Mouse (Mus musculus) lung, postnatal 0 days (tissue): ENCODE results near the gene Apoe. TPM values are rescaled to one million over a fixed set of nuclear protein-coding genes. Genes with fewer than 3 reads are reported as not detected.

ENCODE experiments used
- ATAC-seq: fragments of 200-750 bp; cut with Nextera tagmentation; 2 replicates; pipeline ENCODE4 v1.8.0; 2017; ENCODE audit warnings: moderate library complexity
- DNase-seq: peaks from one replicate; pipeline ENCODE4 v3.0.0-alpha.2; 2016; ENCODE audit warnings: low spot score
- H3K27ac ChIP-seq: fragments of 300-500 bp; sonication (generic); 2 replicates; pipeline ENCODE4 v1.5.1; 2014; ENCODE audit warnings: antibody characterized with exemption, mild to moderate bottlenecking, low read length, mixed read lengths
- H3K27me3 ChIP-seq: fragments of 300-500 bp; sonication (generic); replicated peaks from 2 replicates; pipeline ENCODE4 v1.6.1; 2014; ENCODE audit warnings: low read length, mixed read lengths; ENCODE audit not compliant: insufficient read depth
- H3K36me3 ChIP-seq: fragments of 300-500 bp; sonication (generic); 2 replicates; pipeline ENCODE4 v1.6.1; 2014; ENCODE audit warnings: low read length, mixed read lengths; ENCODE audit not compliant: insufficient read depth
- H3K4me1 ChIP-seq: fragments of 300-500 bp; sonication (generic); 2 replicates; pipeline ENCODE4 v1.6.1; 2014; ENCODE audit warnings: antibody characterized with exemption, low read depth, low read length, mixed read lengths; ENCODE audit not compliant: insufficient read depth
- H3K4me2 ChIP-seq: fragments of 300-500 bp; sonication (generic); replicated peaks from 2 replicates; pipeline ENCODE4 v1.6.1; 2014; ENCODE audit warnings: low read depth, mild to moderate bottlenecking, low read length, moderate library complexity, mixed read lengths
- H3K4me3 ChIP-seq: fragments of 300-500 bp; sonication (generic); 2 replicates; pipeline ENCODE4 v1.5.1; 2014; ENCODE audit warnings: low read depth, low read length
- H3K9ac ChIP-seq: fragments of 300-500 bp; sonication (generic); replicated peaks from 2 replicates; pipeline ENCODE4 v1.6.1; 2014; ENCODE audit warnings: low read depth, mild to moderate bottlenecking
- H3K9me3 ChIP-seq: fragments of 300-500 bp; sonication (generic); 2 replicates; pipeline ENCODE4 v1.6.1; 2016; ENCODE audit warnings: low read length, mixed read lengths
- CTCF ChIP-seq: IDR thresholded peaks from 2 replicates; pipeline ENCODE4 v1.5.1; 2016; ENCODE audit warnings: antibody characterized with exemption, mild to moderate bottlenecking
- EP300 ChIP-seq: IDR thresholded peaks from 2 replicates; pipeline ENCODE4 v1.6.1; 2016; ENCODE audit warnings: antibody characterized with exemption, mild to moderate bottlenecking, control low read depth
- whole genome bisulfite sequencing: fragments of 180-500 bp; shearing (Covaris S2); extraction: QIAGEN DNeasy Blood & Tissue Kit; methylation state at CpG from one replicate; pipeline ENCODE4 v1.1.7; 2014; 5-methylcytosine and 5-hydroxymethylcytosine counted together
- polyA plus RNA-seq: library from polyadenylated mRNA; unstranded; fragments of >200 nt; fragmentation: Nextera tagmentation; extraction: Ambion mirVana; gene quantifications from 2 replicates; pipeline ENCODE4 v1.2.1, GENCODE M21; 2015

Gene Apoe
- 768 and 1,006 TPM in 2 replicates for polyA plus RNA-seq

- 4% methylated on average over 19 of the region's 20 CpGs for WGBS
- Histone ChIP-seq H3K36me3 (no peaks in the 10 kb centered on the region), H3K27ac (peak within 1 kb of the TSS; percentile 49), H3K9ac (peak within 1 kb of the TSS; percentile 39; the same call in 1 of the 2 replicates), H3K4me1 (peaks cover 20% of the 10 kb centered on the region; the same call in 1 of the 2 replicates), H3K4me3 (peak within 1 kb of the TSS; percentile 40), H3K27me3 (no peaks in the 10 kb centered on the region), H3K4me2 (peak within 1 kb of the TSS; percentile 50), H3K9me3 (no peaks in the 10 kb centered on the region)
- ATAC-seq (peak; percentile 51), DNase-seq (peak; percentile 72)
- no peak for TF ChIP-seq CTCF
- no peak for TF ChIP-seq EP300
Measured at GRCm38 (mm10) chr7:19698907-19699826, at the start of gene Apoe. Gene Apoe (minus strand): TSS chr7:19699188.

DNA sequence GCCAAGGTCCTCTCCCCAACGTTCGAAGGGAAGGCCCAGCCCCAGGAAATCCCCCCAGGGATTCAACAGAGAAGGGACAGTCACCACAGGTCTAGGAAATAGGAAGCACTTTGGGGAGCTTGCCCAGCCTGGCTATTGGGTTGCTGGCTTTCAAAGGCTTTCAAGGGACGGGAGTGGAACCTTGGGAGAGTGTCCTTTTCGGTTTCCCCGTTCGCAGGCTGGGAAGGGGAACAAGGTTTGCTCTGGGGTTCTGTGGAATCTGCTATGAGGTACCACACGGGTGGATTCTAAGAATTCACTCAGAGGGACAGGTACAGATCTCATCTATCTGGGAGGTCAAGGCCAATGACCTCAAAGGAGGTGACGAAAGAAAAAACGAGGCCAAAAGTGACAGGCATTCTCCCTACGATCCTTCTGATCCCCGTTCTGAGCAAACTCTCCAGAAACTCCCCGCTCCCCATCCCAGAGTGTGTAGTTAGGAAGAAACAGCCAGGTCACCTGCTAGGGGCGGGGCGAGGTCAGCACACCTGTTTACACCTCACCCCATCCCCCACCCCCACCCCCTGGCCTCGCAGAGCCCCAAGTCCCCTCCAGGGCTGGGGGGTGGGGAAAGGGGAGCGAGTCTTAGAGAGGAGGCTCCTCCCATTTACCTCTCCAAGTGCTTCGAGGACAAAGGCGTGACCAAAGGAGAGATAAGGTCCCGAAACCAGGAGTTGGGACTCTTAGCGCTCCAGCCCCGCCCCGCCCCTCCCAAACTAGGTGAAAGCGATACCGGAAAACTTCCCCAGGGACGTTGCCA is 48.6 kb upstream of the Apoe start:
- peak; percentile 40 for ATAC-seq
- Histone ChIP-seq H3K36me3 (no peaks in the 10 kb centered on the region), H3K4me2 (peak overlapping the region; percentile 81), H3K4me3 (peak overlapping the region; percentile 92), H3K9ac (peak overlapping the region; percentile 93; the same call in 1 of the 2 replicates), H3K27ac (peak overlapping the region; percentile 96), H3K4me1 (peaks cover 18% of the 10 kb centered on the region; the same call in 1 of the 2 replicates), H3K27me3 (no peaks in the 10 kb centered on the region), H3K9me3 (no peaks in the 10 kb centered on the region)
- TF ChIP-seq EP300 (peak; percentile 50; the same call in 1 of the 2 replicates), CTCF (no peak)
- 5% methylated on average over 25 of the region's 25 CpGs for WGBS
- peak; percentile 93 for DNase-seq

DNA sequence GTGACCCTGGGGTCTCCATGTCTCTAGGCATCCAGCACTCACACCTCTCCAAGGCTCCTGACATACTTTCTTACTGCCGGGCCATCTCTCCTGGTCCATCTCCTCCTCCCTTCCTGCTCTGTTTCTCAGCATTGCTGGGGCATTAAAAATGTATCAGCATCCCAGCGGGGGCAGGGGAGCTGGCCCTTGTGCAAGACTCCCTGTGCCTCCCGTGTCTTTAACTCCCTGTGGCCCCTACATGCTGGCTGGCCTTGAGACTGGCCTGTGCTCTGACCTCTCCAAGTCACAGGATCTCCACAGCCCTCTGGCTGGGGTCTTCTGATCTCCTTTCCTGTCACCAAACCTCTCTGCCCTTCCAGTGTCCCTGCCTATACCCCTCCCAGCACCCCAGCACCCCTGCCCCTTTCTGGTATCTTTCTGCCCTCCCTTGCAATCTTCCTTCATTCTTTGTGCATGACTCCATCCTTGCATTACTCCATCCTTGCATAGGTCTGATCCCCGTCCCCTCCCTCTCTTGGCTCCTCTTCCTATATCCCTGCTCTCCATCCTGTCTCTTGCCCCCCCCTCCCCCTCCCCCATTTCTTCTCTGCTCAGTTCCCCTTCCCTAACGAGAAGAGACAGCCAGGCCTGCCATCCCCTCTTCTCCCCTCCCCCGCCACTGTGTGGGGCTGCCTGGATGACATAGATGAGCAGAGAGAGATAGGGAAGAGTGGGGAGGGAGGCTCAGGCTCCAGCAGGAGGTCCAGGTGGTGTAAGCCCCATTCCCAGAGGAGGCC is 47.6 kb upstream of the Apoe start:
- Histone ChIP-seq H3K4me2 (peak overlapping the region; percentile 81), H3K27me3 (no peaks in the 10 kb centered on the region), H3K9ac (no peak overlapping the region), H3K4me1 (peaks cover 24% of the 10 kb centered on the region; the same call in 1 of the 2 replicates), H3K36me3 (no peaks in the 10 kb centered on the region), H3K9me3 (no peaks in the 10 kb centered on the region), H3K27ac (peak overlapping the region; percentile 96; the same call in 1 of the 2 replicates), H3K4me3 (no peak overlapping the region)
- DNase-seq: peak; percentile 47
- TF ChIP-seq EP300 (no peak), CTCF (no peak)
- 14% methylated on average over 6 of the region's 6 CpGs for WGBS
- ATAC-seq: no peak

- TF ChIP-seq EP300 (no peak), CTCF (no peak)
- no peak overlapping the region for H3K4me3 ChIP-seq
- H3K4me2 ChIP-seq: no peak overlapping the region
- H3K9me3 ChIP-seq: no peaks in the 10 kb centered on the region
- peaks cover 24% of the 10 kb centered on the region; the same call in 1 of the 2 replicates for H3K4me1 ChIP-seq
- H3K27me3 ChIP-seq: no peaks in the 10 kb centered on the region
- no peaks in the 10 kb centered on the region for H3K36me3 ChIP-seq
- no peak overlapping the region for H3K27ac ChIP-seq
- 74% methylated on average over 8 of the region's 10 CpGs for WGBS
- ATAC-seq (no peak), DNase-seq (no peak)
- H3K9ac ChIP-seq: no peak overlapping the region
Measured at GRCm38 (mm10) chr7:19745971-19746370, 47.0 kb upstream of the Apoe start.

- TF ChIP-seq CTCF (no peak), EP300 (no peak)
- WGBS: 37% methylated on average over 14 of the region's 14 CpGs
- H3K36me3 ChIP-seq: no peaks in the 10 kb centered on the region
- no peaks in the 10 kb centered on the region for H3K27me3 ChIP-seq
- no peaks in the 10 kb centered on the region for H3K9me3 ChIP-seq
- DNase-seq (peak; percentile 57), ATAC-seq (no peak)
- no peak overlapping the region for H3K27ac ChIP-seq
- H3K9ac ChIP-seq: no peak overlapping the region
- peaks cover 21% of the 10 kb centered on the region; the same call in 1 of the 2 replicates for H3K4me1 ChIP-seq
- H3K4me3 ChIP-seq: no peak overlapping the region
- no peak overlapping the region for H3K4me2 ChIP-seq
Measured at GRCm38 (mm10) chr7:19744590-19745385, 45.8 kb upstream of the Apoe start.
